Mouse (Mus musculus) cerebellum, adult 2 months (tissue): Measurements from ENCODE around the gene Eml4.

Experiments used
- CTCF ChIP-seq: fragments of 200-500 bp; IDR thresholded peaks from 2 replicates; pipeline ENCODE4 v1.5.1; 2011; ENCODE audit warnings: low read depth, mild to moderate bottlenecking, control low read depth, low read length, moderate library complexity, borderline replicate concordance; ENCODE audit not compliant: insufficient read depth
- POLR2A ChIP-seq: fragments of 200-500 bp; IDR thresholded peaks from 2 replicates; pipeline ENCODE4 v1.6.1; 2011; ENCODE audit warnings: low read length, control low read depth, borderline replicate concordance; ENCODE audit not compliant: insufficient read depth

DNA sequence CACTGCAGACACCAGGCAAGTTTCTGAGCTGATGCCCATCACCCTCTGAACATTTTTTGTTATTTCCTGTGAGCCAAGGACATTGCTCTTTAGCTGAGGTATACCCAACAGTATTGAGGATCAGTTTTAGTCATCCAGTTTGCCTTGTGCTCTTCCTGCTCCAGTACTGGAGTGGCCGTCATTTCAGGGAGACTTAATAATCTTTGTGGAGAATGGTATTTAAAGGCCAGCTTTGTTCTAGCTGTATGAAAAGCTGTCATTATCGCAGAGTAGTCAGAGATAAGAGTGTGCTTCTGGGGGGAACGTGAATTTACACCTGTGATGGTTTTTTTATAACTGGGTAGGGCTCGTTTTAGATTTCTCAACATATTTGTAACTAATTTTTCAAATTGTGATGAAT, 9.2 kb downstream of the Eml4 start:
- TF ChIP-seq CTCF = no peak
- no peak for TF ChIP-seq POLR2A
